Mouse (Mus musculus) hindbrain, embryonic 15.5 days (tissue): ENCODE measurements at regions not wholly inside any gene's neighbourhood (a gene's known extent, or its start where the extent isn't known, plus 50 kb on each side); places are given as distances from the start of the nearest gene placed in this dataset.

Experiments
- ATAC-seq: fragments of 200-750 bp; cut with Nextera tagmentation; 2 replicates; pipeline ENCODE4 v1.8.0; 2017; ENCODE audit warnings: low read depth, moderate number of reproducible peaks, moderate TSS enrichment; ENCODE audit not compliant: low FRiP score
- H3K27ac ChIP-seq: fragments of 300-500 bp; sonication (generic); replicated peaks from 2 replicates; pipeline ENCODE4 v1.5.1; 2015; ENCODE audit warnings: mild to moderate bottlenecking, inconsistent platforms
- H3K27me3 ChIP-seq: fragments of 300-500 bp; sonication (generic); 2 replicates; pipeline ENCODE4 v1.6.1; 2015; ENCODE audit warnings: control low read depth, inconsistent platforms
- H3K36me3 ChIP-seq: fragments of 300-500 bp; sonication (generic); 2 replicates; pipeline ENCODE4 v1.6.1; 2015; ENCODE audit warnings: control low read depth, inconsistent platforms
- H3K4me1 ChIP-seq: fragments of 300-500 bp; sonication (generic); replicated peaks from 2 replicates; pipeline ENCODE4 v1.6.1; 2015; ENCODE audit warnings: control low read depth, inconsistent platforms
- H3K4me2 ChIP-seq: fragments of 300-500 bp; sonication (generic); 2 replicates; pipeline ENCODE4 v1.6.1; 2015; ENCODE audit warnings: moderate library complexity, mild to moderate bottlenecking, inconsistent platforms
- H3K4me3 ChIP-seq: fragments of 300-500 bp; sonication (generic); 2 replicates; pipeline ENCODE4 v1.5.1; 2015; ENCODE audit warnings: mild to moderate bottlenecking, inconsistent platforms
- H3K9ac ChIP-seq: fragments of 300-500 bp; sonication (generic); 2 replicates; pipeline ENCODE4 v1.6.1; 2015; ENCODE audit warnings: inconsistent platforms
- H3K9me3 ChIP-seq: fragments of 300-500 bp; sonication (generic); 2 replicates; pipeline ENCODE4 v1.6.1; 2016; ENCODE audit warnings: control low read depth, inconsistent platforms
- WGBS: fragments of 180-500 bp; shearing (Covaris S2); methylation state at CpG from one replicate; pipeline ENCODE4 v1.1.7; 2015; 5-methylcytosine and 5-hydroxymethylcytosine counted together

DNA sequence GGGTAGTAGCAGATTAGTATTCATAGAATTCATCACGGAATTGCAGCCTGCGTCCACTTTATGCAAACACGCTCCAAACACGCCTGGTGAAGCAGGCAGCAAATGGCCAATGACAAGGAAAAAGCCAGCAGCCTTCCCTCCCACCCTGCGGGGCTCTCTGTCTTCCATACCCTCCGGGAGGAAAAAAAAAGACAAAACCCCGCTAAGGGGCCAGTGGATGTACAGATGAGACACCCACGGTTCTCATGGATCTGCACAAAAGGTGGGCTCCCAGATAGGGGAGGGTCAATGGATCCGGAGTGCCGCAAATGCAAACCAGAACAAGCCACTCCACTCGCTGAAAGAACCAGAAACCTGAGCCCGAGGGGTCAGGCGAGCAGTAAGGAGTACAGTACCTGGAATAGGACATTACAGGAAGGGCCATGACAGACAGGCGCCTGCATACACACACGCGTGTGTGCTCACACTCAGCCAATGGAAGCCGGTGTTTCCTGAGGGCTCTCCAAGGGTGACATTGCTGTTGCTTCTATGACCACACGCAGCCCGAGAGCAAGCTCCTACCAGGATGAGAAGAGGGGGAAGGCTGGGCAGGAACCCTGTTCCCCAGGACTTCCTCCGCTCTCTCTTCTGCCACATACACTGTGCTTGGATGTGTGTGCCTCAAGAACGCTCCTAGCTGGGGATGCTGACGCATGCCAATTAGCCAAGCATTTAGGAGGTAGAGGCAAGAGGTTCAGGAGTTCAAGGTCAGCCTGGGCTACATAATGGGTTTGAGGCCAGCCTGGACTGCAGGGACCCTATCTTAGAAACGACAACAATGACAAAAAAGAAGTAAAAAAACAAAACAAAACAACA lies 57.5 kb upstream of the Casz1 start:
- no peaks in the 10 kb centered on the region for H3K9me3 ChIP-seq
- no peaks in the 10 kb centered on the region for H3K36me3 ChIP-seq
- peaks cover 30% of the 10 kb centered on the region for H3K4me1 ChIP-seq
- no peak overlapping the region for H3K4me3 ChIP-seq
- H3K4me2 ChIP-seq, result no peak overlapping the region
- 36% methylated on average over 23 of the region's 23 CpGs for WGBS
- peaks cover 10% of the 10 kb centered on the region for H3K27me3 ChIP-seq
- no peak overlapping the region for H3K27ac ChIP-seq
- no peak overlapping the region for H3K9ac ChIP-seq
- ATAC-seq, result no peak

GRCm38 (mm10) chr4:148747315-148747644 lies 56.9 kb upstream of the Casz1 start:
- 82% methylated on average over 7 of the region's 7 CpGs for WGBS

DNA sequence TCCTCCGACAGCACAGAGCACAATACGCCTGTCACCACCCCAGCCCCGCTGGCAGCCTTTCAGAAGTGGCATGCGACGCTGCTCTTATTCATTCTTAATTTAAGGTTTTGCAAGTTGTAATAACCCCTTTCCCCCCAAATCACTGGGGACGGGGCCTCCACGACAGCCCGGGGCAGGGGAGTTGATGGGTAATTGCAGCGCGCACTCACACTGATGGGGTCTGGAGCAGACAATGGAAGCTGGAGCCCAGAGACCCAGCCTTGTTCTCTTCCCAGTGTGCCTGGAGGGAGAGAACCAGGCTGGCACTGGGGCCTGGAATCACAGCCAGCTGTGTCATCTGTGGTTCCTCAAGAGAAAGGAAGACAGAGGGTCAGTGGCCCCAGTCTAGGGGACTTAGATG lies 54.2 kb upstream of the Casz1 start:
- H3K4me3 ChIP-seq, result no peak overlapping the region
- H3K27ac ChIP-seq, result no peak overlapping the region
- no peaks in the 10 kb centered on the region for H3K36me3 ChIP-seq
- H3K9ac ChIP-seq, result no peak overlapping the region
- peaks cover 12% of the 10 kb centered on the region; the same call in 1 of the 2 replicates for H3K4me1 ChIP-seq
- ATAC-seq, result no peak
- peaks cover 1% of the 10 kb centered on the region for H3K27me3 ChIP-seq
- no peak overlapping the region for H3K4me2 ChIP-seq
- no peaks in the 10 kb centered on the region for H3K9me3 ChIP-seq
- WGBS, result 44% methylated on average over 10 of the region's 10 CpGs

More at GRCm38 (mm10) chr4:148747315-148747644, 56.9 kb upstream of the Casz1 start:
- no peak overlapping the region for H3K9ac ChIP-seq
- no peaks in the 10 kb centered on the region for H3K9me3 ChIP-seq
- no peak overlapping the region for H3K27ac ChIP-seq
- H3K4me3 ChIP-seq, result no peak overlapping the region
- H3K4me2 ChIP-seq, result no peak overlapping the region
- peaks cover 10% of the 10 kb centered on the region for H3K27me3 ChIP-seq
- no peaks in the 10 kb centered on the region for H3K36me3 ChIP-seq
- no peak for ATAC-seq
- H3K4me1 ChIP-seq, result peaks cover 30% of the 10 kb centered on the region

GRCm38 (mm10) chr4:148751591-148751990 lies 52.6 kb upstream of the Casz1 start:
- Histone ChIP-seq H3K4me1 (peaks cover 4% of the 10 kb centered on the region; the same call in 1 of the 2 replicates), H3K4me2 (no peak overlapping the region), H3K4me3 (no peak overlapping the region), H3K9me3 (no peaks in the 10 kb centered on the region), H3K27ac (no peak overlapping the region), H3K36me3 (no peaks in the 10 kb centered on the region), H3K9ac (no peak overlapping the region), H3K27me3 (no peaks in the 10 kb centered on the region; the same call in 1 of the 2 replicates)
- WGBS, result 61% methylated on average over 7 of the region's 7 CpGs
- no peak for ATAC-seq

DNA sequence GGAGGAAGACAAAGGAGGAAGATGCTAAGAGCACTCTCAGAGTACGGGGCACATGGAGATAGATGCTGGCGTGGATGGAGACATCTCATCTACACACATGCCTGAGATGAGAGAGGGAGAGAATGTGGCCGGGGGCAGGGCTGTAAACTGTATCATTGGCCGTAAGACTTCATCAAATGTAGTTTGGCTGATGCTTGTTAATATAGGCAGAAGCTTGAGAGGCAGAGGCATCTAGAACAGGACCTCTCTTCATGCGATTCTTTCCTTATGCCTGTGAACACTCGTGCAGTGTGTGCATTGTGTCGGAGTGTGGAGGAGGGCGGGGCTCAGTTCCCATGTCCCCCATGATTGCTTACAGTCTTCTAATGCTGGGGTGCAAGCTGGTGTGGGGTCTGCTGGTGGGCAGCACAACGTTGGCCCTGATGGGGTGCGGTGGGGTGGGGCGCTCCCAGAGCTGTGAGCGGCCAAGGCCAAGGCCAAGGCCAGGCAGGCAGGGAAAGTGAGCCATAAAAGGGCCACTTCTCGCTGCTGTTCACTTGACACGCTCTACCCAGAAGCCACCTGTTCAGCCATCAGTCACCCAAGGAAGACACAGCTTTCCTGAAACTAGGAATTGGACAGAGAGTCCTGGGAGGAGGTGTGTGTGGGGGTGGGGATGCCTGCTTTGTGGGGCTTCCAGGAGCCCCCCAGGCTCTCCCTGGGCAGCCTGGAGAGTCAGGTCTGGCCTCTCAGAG lies 51.7 kb upstream of the Casz1 start:
- Histone ChIP-seq H3K9me3 (no peaks in the 10 kb centered on the region), H3K4me1 (no peaks in the 10 kb centered on the region), H3K9ac (no peak overlapping the region), H3K4me2 (no peak overlapping the region), H3K27ac (no peak overlapping the region), H3K36me3 (no peaks in the 10 kb centered on the region), H3K27me3 (no peaks in the 10 kb centered on the region; the same call in 1 of the 2 replicates), H3K4me3 (no peak overlapping the region)
- no peak for ATAC-seq
- 87% methylated on average over 14 of the region's 14 CpGs for WGBS

GRCm38 (mm10) chr4:148753143-148753798 lies 51.0 kb upstream of the Casz1 start:
- H3K9ac ChIP-seq, result no peak overlapping the region
- 0 out of 2 replicates have a peak, but pooled peaks have one; percentile 28 for ATAC-seq
- H3K4me1 ChIP-seq, result no peaks in the 10 kb centered on the region
- no peak overlapping the region for H3K4me2 ChIP-seq
- no peaks in the 10 kb centered on the region; the same call in 1 of the 2 replicates for H3K27me3 ChIP-seq
- no peak overlapping the region for H3K4me3 ChIP-seq
- no peaks in the 10 kb centered on the region for H3K36me3 ChIP-seq
- H3K27ac ChIP-seq, result no peak overlapping the region
- H3K9me3 ChIP-seq, result no peaks in the 10 kb centered on the region
- 70% methylated on average over 17 of the region's 17 CpGs for WGBS

DNA sequence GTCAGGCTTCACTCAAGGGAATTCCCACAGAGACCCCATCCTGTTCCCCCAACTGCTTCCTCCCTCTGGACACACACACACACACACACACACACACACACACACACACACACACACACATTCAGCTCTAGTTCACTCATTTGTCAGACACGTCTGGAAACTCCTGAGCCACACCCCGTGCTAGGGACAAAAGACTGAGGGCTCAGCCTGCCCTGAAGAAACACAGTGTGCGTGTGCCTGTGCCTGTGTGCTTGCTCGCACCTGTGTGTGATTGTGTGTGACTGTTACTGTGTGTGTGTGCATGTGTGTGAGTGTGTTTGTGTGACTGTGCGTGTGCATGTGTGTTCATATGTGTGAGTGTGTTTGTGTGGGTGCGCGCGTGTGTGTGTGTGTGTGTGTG lies 50.4 kb upstream of the Casz1 start:
- H3K4me1 ChIP-seq, result no peaks in the 10 kb centered on the region
- no peaks in the 10 kb centered on the region for H3K9me3 ChIP-seq
- H3K9ac ChIP-seq, result no peak overlapping the region
- no peak overlapping the region for H3K4me2 ChIP-seq
- no peak overlapping the region for H3K4me3 ChIP-seq
- H3K27me3 ChIP-seq, result no peaks in the 10 kb centered on the region; the same call in 1 of the 2 replicates
- ATAC-seq, result no peak
- no peak overlapping the region for H3K27ac ChIP-seq
- 75% methylated on average over 8 of the region's 8 CpGs for WGBS
- H3K36me3 ChIP-seq, result no peaks in the 10 kb centered on the region
